Mouse (Mus musculus): Measurements from ENCODE around the gene Scd2. TPM values are rescaled to one million over a fixed set of nuclear protein-coding genes. Genes with fewer than 3 reads are reported as not detected.

Scd2 gene
- total and polyA plus RNA-seq, 3 experiments, result 47.4 to 593 (median 392) TPM

GRCm38 (mm10) chr19:44292483-44292882, 991 bp upstream of the Scd2 start (continued):
- TF ChIP-seq NELFE (IDR thresholded peaks at IDR 0.05; ENCODE audit: low read depth, low read length), result peak; percentile 35
- TF ChIP-seq ZMIZ1 (IDR thresholded peaks at IDR 0.05; ENCODE audit: low read depth, low read length), result peak; percentile 85
- no peak for TF ChIP-seq RAD21 (IDR thresholded peaks at IDR 0.05; ENCODE audit: low read depth, low read length)
- peak; percentile 92 for TF ChIP-seq TBP (IDR thresholded peaks at IDR 0.05; ENCODE audit: low read depth, low read length)
- peak in 1 of 2 experiments; percentile 62; a peak in 2 of 4 replicates for TF ChIP-seq POLR2A (IDR thresholded peaks at IDR 0.05; ENCODE audit: control insufficient read depth in 1 of 2, insufficient read depth in 1 of 2, low read depth in 1 of 2, low read length in 2 of 2, poor library complexity in 1 of 2)
- peak; percentile 32; the same call in 1 of the 2 replicates for TF ChIP-seq ZC3H11A (IDR thresholded peaks at IDR 0.05; ENCODE audit: low read depth, low read length)
- TF ChIP-seq GATA1 (IDR thresholded peaks at IDR 0.05; ENCODE audit: low read depth, low read length), result peak; percentile 69
- peak; percentile 83 for TF ChIP-seq TCF12 (IDR thresholded peaks at IDR 0.05; ENCODE audit: low read depth, low read length)

GRCm38 (mm10) chr19:44293769-44294551, 486 bp downstream of the Scd2 start:
- H3K27me3 ChIP-seq (ENCODE audit: control insufficient read depth in 1 of 2, insufficient read depth in 2 of 2, low read length in 2 of 2), result no peaks in the 10 kb centered on the region
- peaks cover 8 to 55% of the 10 kb centered on the region in 2 experiments for H3K4me1 ChIP-seq (ENCODE audit: control insufficient read depth in 1 of 2, insufficient read depth in 2 of 2, low read length in 2 of 2)
- peaks cover 57% of the 10 kb centered on the region for H3K79me2 ChIP-seq (ENCODE audit: control insufficient read depth, insufficient read depth, low read length, poor library complexity)
- H3K27ac ChIP-seq (ENCODE audit: control insufficient read depth, low read depth, low read length), result peak overlapping the region; percentile 96
- H3K4me3 ChIP-seq (ENCODE audit: control insufficient read depth in 1 of 2, insufficient read depth in 1 of 2, low read depth in 2 of 2, low read length in 2 of 2), result peak overlapping the region; percentile 74 to 80
- no peaks in the 10 kb centered on the region for H3K9me3 ChIP-seq (replicated peaks; ENCODE audit: insufficient read depth, low read length)
- peak; percentile 100 for DNase-seq (ENCODE audit: low read depth, low spot score)
- peak overlapping the region; percentile 82 for H3K9ac ChIP-seq (ENCODE audit: control insufficient read depth, low read depth, low read length, poor library complexity, severe bottlenecking)
- H3K36me3 ChIP-seq (ENCODE audit: control insufficient read depth in 1 of 2, insufficient read depth in 2 of 2, low read length in 2 of 2), result peaks cover 28 to 48% of the 10 kb centered on the region in 2 experiments
- TF ChIP-seq USF2 (IDR thresholded peaks at IDR 0.05; ENCODE audit: borderline replicate concordance in 1 of 2, insufficient read depth in 1 of 2, low read depth in 1 of 2, low read length in 2 of 2) (no peak), POLR2A (IDR thresholded peaks at IDR 0.05; ENCODE audit: control insufficient read depth in 1 of 2, insufficient read depth in 1 of 2, low read depth in 1 of 2, low read length in 2 of 2, poor library complexity in 1 of 2) (peak; percentile 95 to 99), BHLHE40 (IDR thresholded peaks at IDR 0.05; ENCODE audit: borderline replicate concordance, low read depth, low read length) (peak; percentile 85), KAT2A (conservative IDR thresholded peaks at IDR 0.05; ENCODE audit: low read depth, low read length) (no peak; the same call in 1 of the 2 replicates), MAX (IDR thresholded peaks at IDR 0.05; ENCODE audit: low read length) (peak; percentile 38; the same call in 1 of the 2 replicates), POLR2AphosphoS2 (IDR thresholded peaks at IDR 0.05; ENCODE audit: low read length) (peak; percentile 96), CHD2 (IDR thresholded peaks at IDR 0.05; ENCODE audit: low read length) (peak; percentile 98), GABPA (IDR thresholded peaks at IDR 0.05; ENCODE audit: low read depth, low read length) (no peak), POLR2AphosphoS5 (IDR thresholded peaks at IDR 0.05; ENCODE audit: borderline replicate concordance, low read depth, low read length) (peak; percentile 97), MEF2A (IDR thresholded peaks at IDR 0.05; ENCODE audit: extremely low read depth, insufficient replicate concordance, low read depth, low read length, poor library complexity, severe bottlenecking) (no peak), GATA1 (IDR thresholded peaks at IDR 0.05; ENCODE audit: low read depth, low read length) (peak; percentile 75), RCOR1 (IDR thresholded peaks at IDR 0.05; ENCODE audit: low read depth, low read length) (peak; percentile 56; the same call in 1 of the 2 replicates), SIN3A (IDR thresholded peaks at IDR 0.05; ENCODE audit: low read length) (peak; percentile 91), SMC3 (IDR thresholded peaks at IDR 0.05; ENCODE audit: low read depth, low read length) (0 out of 2 replicates have a peak, but pooled peaks have one; percentile 7), TBP (IDR thresholded peaks at IDR 0.05; ENCODE audit: low read depth, low read length) (peak; percentile 98), USF1 (IDR thresholded peaks at IDR 0.05; ENCODE audit: low read depth, low read length) (no peak), TCF12 (IDR thresholded peaks at IDR 0.05; ENCODE audit: low read depth, low read length) (peak; percentile 91), NRF1 (IDR thresholded peaks at IDR 0.05; ENCODE audit: insufficient read depth, low read depth, low read length, poor library complexity, severe bottlenecking) (no peak), ZMIZ1 (IDR thresholded peaks at IDR 0.05; ENCODE audit: low read depth, low read length) (peak; percentile 99), E2F4 (IDR thresholded peaks at IDR 0.05; ENCODE audit: borderline replicate concordance, low read depth, low read length) (no peak), MYC (IDR thresholded peaks at IDR 0.05; ENCODE audit: low read depth, low read length) (peak; percentile 91), RAD21 (IDR thresholded peaks at IDR 0.05; ENCODE audit: low read depth, low read length) (no peak), ZKSCAN1 (IDR thresholded peaks at IDR 0.05; ENCODE audit: low read depth, low read length) (no peak), MAZ (IDR thresholded peaks at IDR 0.05; ENCODE audit: low read depth, low read length) (peak; percentile 100), ZC3H11A (IDR thresholded peaks at IDR 0.05; ENCODE audit: low read depth, low read length) (no peak), UBTF (IDR thresholded peaks at IDR 0.05; ENCODE audit: borderline replicate concordance, insufficient read depth, low read depth, low read length) (no peak), ELF1 (IDR thresholded peaks at IDR 0.05; ENCODE audit: low read depth, low read length) (peak; percentile 72), MXI1 (IDR thresholded peaks at IDR 0.05; ENCODE audit: low read depth, low read length) (peak; percentile 48), NELFE (IDR thresholded peaks at IDR 0.05; ENCODE audit: low read depth, low read length) (peak; percentile 100), JUND (IDR thresholded peaks at IDR 0.05; ENCODE audit: low read depth, low read length) (no peak)

All from MEL (cell line).